Mouse (Mus musculus): ENCODE results near the gene Mllt3. TPM values are rescaled to one million over a fixed set of nuclear protein-coding genes. Genes with fewer than 3 reads are reported as not detected.
A peak's percentile ranks its signal among the peaks of the same experiment; 100 is the strongest.

Gene Mllt3
- polyA plus RNA-seq (2012; rRNA removed), result 60.1 and 64.2 TPM in 2 replicates

- DNase-seq (ENCODE audit: low read depth), result peak; percentile 99
- TF ChIP-seq POLR2A (IDR thresholded peaks at IDR 0.05; ENCODE audit: borderline replicate concordance, extremely low read depth, insufficient read depth, insufficient read length, poor library complexity, severe bottlenecking), result peak; percentile 15; the same call in 1 of the 2 replicates
- no peak for TF ChIP-seq CTCF (IDR thresholded peaks at IDR 0.05; ENCODE audit: borderline replicate concordance, extremely low read depth, insufficient read depth, insufficient read length)
These were observed at the start of gene Mllt3 for GRCm38 (mm10) chr4:88033216-88033653. TSS of gene Mllt3 (minus strand) at chr4:88033364.

- DNase-seq (ENCODE audit: low read depth), result no peak
- TF ChIP-seq CTCF (IDR thresholded peaks at IDR 0.05; ENCODE audit: borderline replicate concordance, extremely low read depth, insufficient read depth, insufficient read length) (no peak), POLR2A (IDR thresholded peaks at IDR 0.05; ENCODE audit: borderline replicate concordance, extremely low read depth, insufficient read depth, insufficient read length, poor library complexity, severe bottlenecking) (no peak)
These were observed 49.2 kb upstream of the Mllt3 start for GRCm38 (mm10) chr4:88082381-88082780.

- TF ChIP-seq CTCF (IDR thresholded peaks at IDR 0.05; ENCODE audit: borderline replicate concordance, extremely low read depth, insufficient read depth, insufficient read length) (no peak), POLR2A (IDR thresholded peaks at IDR 0.05; ENCODE audit: borderline replicate concordance, extremely low read depth, insufficient read depth, insufficient read length, poor library complexity, severe bottlenecking) (no peak)
- DNase-seq (ENCODE audit: low read depth), result no peak
These were observed 48.7 kb upstream of the Mllt3 start for GRCm38 (mm10) chr4:88081885-88082284.

- TF ChIP-seq POLR2A (IDR thresholded peaks at IDR 0.05; ENCODE audit: borderline replicate concordance, extremely low read depth, insufficient read depth, insufficient read length, poor library complexity, severe bottlenecking), result no peak
- TF ChIP-seq CTCF (IDR thresholded peaks at IDR 0.05; ENCODE audit: borderline replicate concordance, extremely low read depth, insufficient read depth, insufficient read length), result no peak
- no peak for DNase-seq (ENCODE audit: low read depth)
These were observed 48.3 kb upstream of the Mllt3 start for GRCm38 (mm10) chr4:88081417-88081816.

- TF ChIP-seq POLR2A (IDR thresholded peaks at IDR 0.05; ENCODE audit: borderline replicate concordance, extremely low read depth, insufficient read depth, insufficient read length, poor library complexity, severe bottlenecking) (no peak), CTCF (IDR thresholded peaks at IDR 0.05; ENCODE audit: borderline replicate concordance, extremely low read depth, insufficient read depth, insufficient read length) (no peak)
- no peak for DNase-seq (ENCODE audit: low read depth)
These were observed 45.8 kb upstream of the Mllt3 start for GRCm38 (mm10) chr4:88078983-88079382.

- no peak for DNase-seq (ENCODE audit: low read depth)
- no peak for TF ChIP-seq POLR2A (IDR thresholded peaks at IDR 0.05; ENCODE audit: borderline replicate concordance, extremely low read depth, insufficient read depth, insufficient read length, poor library complexity, severe bottlenecking)
- no peak for TF ChIP-seq CTCF (IDR thresholded peaks at IDR 0.05; ENCODE audit: borderline replicate concordance, extremely low read depth, insufficient read depth, insufficient read length)
These were observed 42.2 kb upstream of the Mllt3 start for GRCm38 (mm10) chr4:88075388-88075787.

GRCm38 (mm10) chr4:88046280-88046679, 13.1 kb upstream of the Mllt3 start:
- TF ChIP-seq POLR2A (IDR thresholded peaks at IDR 0.05; ENCODE audit: borderline replicate concordance, extremely low read depth, insufficient read depth, insufficient read length, poor library complexity, severe bottlenecking) (no peak), CTCF (IDR thresholded peaks at IDR 0.05; ENCODE audit: borderline replicate concordance, extremely low read depth, insufficient read depth, insufficient read length) (no peak)

GRCm38 (mm10) chr4:88045151-88045550, 12.0 kb upstream of the Mllt3 start:
- TF ChIP-seq CTCF (IDR thresholded peaks at IDR 0.05; ENCODE audit: borderline replicate concordance, extremely low read depth, insufficient read depth, insufficient read length), result no peak
- no peak for TF ChIP-seq POLR2A (IDR thresholded peaks at IDR 0.05; ENCODE audit: borderline replicate concordance, extremely low read depth, insufficient read depth, insufficient read length, poor library complexity, severe bottlenecking)
- no peak for DNase-seq (ENCODE audit: low read depth)

More at GRCm38 (mm10) chr4:88046280-88046679, 13.1 kb upstream of the Mllt3 start:
- no peak for DNase-seq (ENCODE audit: low read depth)

- TF ChIP-seq POLR2A (IDR thresholded peaks at IDR 0.05; ENCODE audit: borderline replicate concordance, extremely low read depth, insufficient read depth, insufficient read length, poor library complexity, severe bottlenecking) (no peak), CTCF (IDR thresholded peaks at IDR 0.05; ENCODE audit: borderline replicate concordance, extremely low read depth, insufficient read depth, insufficient read length) (peak; percentile 78; the same call in 1 of the 2 replicates)
- DNase-seq (ENCODE audit: low read depth), result peak; percentile 95
These were observed 2.2 kb upstream of the Mllt3 start for GRCm38 (mm10) chr4:88035361-88035760.

- DNase-seq (ENCODE audit: low read depth), result no peak
These were observed 1.4 kb upstream of the Mllt3 start for GRCm38 (mm10) chr4:88034387-88035157.

GRCm38 (mm10) chr4:88033729-88034386, 694 bp upstream of the Mllt3 start:
- DNase-seq (ENCODE audit: low read depth), result no peak
- no peak for TF ChIP-seq CTCF (IDR thresholded peaks at IDR 0.05; ENCODE audit: borderline replicate concordance, extremely low read depth, insufficient read depth, insufficient read length)
- no peak for TF ChIP-seq POLR2A (IDR thresholded peaks at IDR 0.05; ENCODE audit: borderline replicate concordance, extremely low read depth, insufficient read depth, insufficient read length, poor library complexity, severe bottlenecking)

More at GRCm38 (mm10) chr4:88034387-88035157, 1.4 kb upstream of the Mllt3 start:
- no peak for TF ChIP-seq POLR2A (IDR thresholded peaks at IDR 0.05; ENCODE audit: borderline replicate concordance, extremely low read depth, insufficient read depth, insufficient read length, poor library complexity, severe bottlenecking)
- no peak for TF ChIP-seq CTCF (IDR thresholded peaks at IDR 0.05; ENCODE audit: borderline replicate concordance, extremely low read depth, insufficient read depth, insufficient read length)
